Mouse (Mus musculus) midbrain, embryonic 14.5 days (tissue): Measurements from ENCODE around the gene Nrip2. TPM values are rescaled to one million over a fixed set of nuclear protein-coding genes. Genes with fewer than 3 reads are reported as not detected.

Experiments used
- ATAC-seq: fragments of 200-750 bp; cut with Nextera tagmentation; 2 replicates; pipeline ENCODE4 v1.8.0; 2017; ENCODE audit warnings: moderate number of reproducible peaks, moderate library complexity; ENCODE audit not compliant: low FRiP score, low TSS enrichment
- DNase-seq: peaks from one replicate; pipeline ENCODE4 v3.0.0-alpha.2; 2015
- H3K27ac ChIP-seq: fragments of 300-500 bp; sonication (generic); replicated peaks from 2 replicates; pipeline ENCODE4 v1.5.1; 2014; ENCODE audit warnings: mild to moderate bottlenecking, low read depth, low read length, moderate library complexity
- H3K27me3 ChIP-seq: fragments of 300-500 bp; sonication (generic); 2 replicates; pipeline ENCODE4 v1.6.1; 2014; ENCODE audit warnings: low read length, control low read depth, mixed read lengths; ENCODE audit not compliant: control insufficient read depth, insufficient read depth
- H3K36me3 ChIP-seq: fragments of 300-500 bp; sonication (generic); 2 replicates; pipeline ENCODE4 v1.6.1; 2014; ENCODE audit warnings: low read length, control low read depth; ENCODE audit not compliant: control insufficient read depth, insufficient read depth
- H3K4me1 ChIP-seq: fragments of 300-500 bp; sonication (generic); 2 replicates; pipeline ENCODE4 v1.6.1; 2014; ENCODE audit warnings: mild to moderate bottlenecking, antibody characterized with exemption, low read length, control low read depth; ENCODE audit not compliant: control insufficient read depth, insufficient read depth
- H3K4me2 ChIP-seq: fragments of 300-500 bp; sonication (generic); 2 replicates; pipeline ENCODE4 v1.6.1; 2014; ENCODE audit warnings: mild to moderate bottlenecking, low read length, moderate library complexity
- H3K4me3 ChIP-seq: fragments of 300-500 bp; sonication (generic); replicated peaks from 2 replicates; pipeline ENCODE4 v1.5.1; 2014; ENCODE audit warnings: low read depth, low read length
- H3K9ac ChIP-seq: fragments of 300-500 bp; sonication (generic); replicated peaks from 2 replicates; pipeline ENCODE4 v1.6.1; 2014; ENCODE audit warnings: mild to moderate bottlenecking, low read length, moderate library complexity
- H3K9me3 ChIP-seq: fragments of 300-500 bp; sonication (generic); 2 replicates; pipeline ENCODE4 v1.6.1; 2016; ENCODE audit warnings: low read length, control low read depth, mixed read lengths; ENCODE audit not compliant: control insufficient read depth
- WGBS: fragments of 180-500 bp; shearing (Covaris S2); extraction: QIAGEN DNeasy Blood & Tissue Kit; methylation state at CpG from one replicate; pipeline ENCODE4 v1.1.7; 2014; 5-methylcytosine and 5-hydroxymethylcytosine counted together
- polyA plus RNA-seq: library from polyadenylated mRNA; unstranded; fragments of >200 nt; fragmentation: Nextera tagmentation; extraction: Ambion mirVana; gene quantifications from 2 replicates; pipeline ENCODE4 v1.2.1, GENCODE M21; 2014

The Nrip2 gene
- polyA plus RNA-seq, 1 experiment from 2014 or later: 10.1 TPM

DNA sequence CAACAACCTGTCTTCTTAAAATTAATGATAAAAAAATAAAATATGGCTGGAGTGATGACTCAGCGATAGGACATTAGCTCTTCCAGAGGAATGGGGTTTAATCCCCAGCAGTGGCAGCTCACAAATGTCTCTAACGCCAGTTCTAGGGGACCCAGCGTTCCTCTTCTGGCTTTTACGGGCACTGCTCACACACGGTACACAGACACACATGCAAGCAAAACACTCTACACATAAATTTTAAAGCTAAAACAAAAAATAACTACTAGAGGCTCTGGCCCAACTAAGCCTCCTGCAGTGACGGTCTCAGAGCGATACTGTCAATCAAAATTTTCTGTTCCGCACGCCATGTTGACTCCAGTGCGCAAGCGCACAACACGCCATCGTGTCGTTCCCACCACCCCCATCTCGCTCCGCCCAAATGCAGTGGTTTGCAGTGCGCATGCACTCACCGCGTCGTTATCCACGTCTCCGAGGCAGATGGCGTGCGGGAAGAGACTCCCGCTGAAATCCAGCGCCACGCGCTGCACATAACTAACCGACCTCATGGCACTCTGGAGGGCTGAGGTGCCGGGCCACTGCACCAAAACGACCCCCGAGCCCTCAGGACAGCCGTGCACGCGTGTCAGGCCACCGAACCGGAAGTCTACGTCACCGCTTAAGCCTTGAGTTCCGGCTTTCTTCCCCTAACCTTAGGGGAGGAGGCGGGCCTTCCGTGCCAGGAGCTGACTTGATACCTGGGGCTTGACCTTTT, 25.3 kb downstream of the Nrip2 start, which contains the start of gene Itfg2:
Gene Itfg2 (minus strand): TSS at position 663 of the 751 bp plus-strand sequence.
- ATAC-seq: peak; percentile 94
- under 1% methylated on average over 42 of the region's 42 CpGs for WGBS
- peak within 1 kb of the TSS; percentile 78 for H3K9ac ChIP-seq
- peak within 1 kb of the TSS; percentile 99 for H3K27ac ChIP-seq
- DNase-seq: peak; percentile 98
- no peaks in the 10 kb centered on the region for H3K9me3 ChIP-seq
- H3K27me3 ChIP-seq: no peaks in the 10 kb centered on the region
- peak within 1 kb of the TSS; percentile 61 for H3K4me3 ChIP-seq
- H3K4me2 ChIP-seq: peak within 1 kb of the TSS; percentile 61
- peaks cover 11% of the 10 kb centered on the region for H3K36me3 ChIP-seq
- H3K4me1 ChIP-seq: peaks cover 4% of the 10 kb centered on the region; the same call in 1 of the 2 replicates

DNA sequence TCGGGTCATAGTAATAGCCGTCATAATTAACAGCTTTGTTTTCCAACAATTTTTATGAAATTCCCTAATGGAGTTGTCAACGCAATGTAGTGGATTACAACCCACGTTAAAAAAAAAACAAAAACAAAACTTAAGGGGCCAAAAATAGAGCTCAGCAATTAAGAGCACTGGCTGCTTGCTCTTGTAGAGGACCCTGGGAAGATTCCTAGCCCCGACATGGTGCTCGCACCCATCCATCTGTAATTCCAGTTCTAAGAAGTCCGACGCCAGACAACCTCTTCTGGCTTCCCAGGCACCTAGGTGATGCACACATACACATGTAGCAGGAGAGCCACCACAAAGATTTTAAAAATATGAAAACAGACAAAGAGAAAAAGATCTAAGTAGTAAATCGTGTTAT, 25.9 kb downstream of the Nrip2 start:
- H3K4me2 ChIP-seq: peak overlapping the region; percentile 61
- WGBS: 17% methylated on average over 9 of the region's 9 CpGs

DNA sequence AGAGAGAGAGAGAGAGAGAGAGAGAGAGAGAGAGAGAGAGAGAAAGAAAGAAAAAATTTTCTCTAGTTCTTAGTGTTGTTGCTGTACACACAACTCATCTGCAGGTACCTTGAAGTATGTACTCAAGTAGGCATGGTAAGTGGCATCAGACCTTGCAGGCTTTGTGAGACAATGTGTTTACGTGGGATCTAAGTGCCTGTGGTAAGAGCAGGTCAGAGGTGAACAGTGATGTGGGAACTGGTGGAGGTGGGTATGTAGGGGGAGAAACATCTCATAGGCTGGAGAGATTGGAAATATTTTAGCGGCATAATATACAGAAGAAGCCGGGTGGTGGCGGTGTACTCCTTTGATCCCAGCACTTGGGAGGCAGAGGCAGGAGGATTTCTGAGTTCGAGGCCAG, 28.5 kb downstream of the Nrip2 start:
- peaks cover 38% of the 10 kb centered on the region for H3K36me3 ChIP-seq
- H3K4me2 ChIP-seq: no peak overlapping the region
- 96% methylated on average over 5 of the region's 5 CpGs for WGBS
- no peak overlapping the region for H3K27ac ChIP-seq
- no peaks in the 10 kb centered on the region for H3K27me3 ChIP-seq
- no peak for DNase-seq
- ATAC-seq: no peak
- H3K9ac ChIP-seq: no peak overlapping the region
- no peaks in the 10 kb centered on the region for H3K9me3 ChIP-seq
- no peak overlapping the region for H3K4me3 ChIP-seq
- H3K4me1 ChIP-seq: peaks cover 4% of the 10 kb centered on the region; the same call in 1 of the 2 replicates

More for the DNA sequence above, 25.9 kb downstream of the Nrip2 start:
- Histone ChIP-seq H3K4me1 (peaks cover 4% of the 10 kb centered on the region; the same call in 1 of the 2 replicates), H3K27me3 (no peaks in the 10 kb centered on the region), H3K9ac (peak overlapping the region; percentile 78), H3K27ac (peak overlapping the region; percentile 99), H3K4me3 (peak overlapping the region; percentile 61), H3K9me3 (no peaks in the 10 kb centered on the region), H3K36me3 (peaks cover 14% of the 10 kb centered on the region)
- ATAC-seq: no peak
- no peak for DNase-seq

DNA sequence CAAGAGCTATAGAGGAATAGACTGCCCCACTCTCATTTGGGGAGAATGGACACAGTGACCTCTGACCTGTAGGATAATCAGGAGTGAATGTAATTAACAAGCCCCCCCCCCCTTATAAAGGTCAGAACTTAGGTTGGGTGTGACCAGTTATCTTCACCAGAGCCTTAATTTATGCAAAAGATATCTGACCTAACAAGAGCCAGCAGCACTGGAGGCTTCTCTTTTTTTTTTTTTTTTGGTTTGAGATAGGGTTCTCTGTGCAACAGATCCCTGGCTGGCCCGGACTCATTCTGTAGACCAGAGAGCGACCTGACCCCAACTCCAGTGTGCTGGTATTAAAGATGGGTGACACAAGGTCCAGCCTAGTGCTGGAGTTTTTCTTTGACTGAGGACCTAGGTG, 30.2 kb downstream of the Nrip2 start:
- DNase-seq (no peak), ATAC-seq (no peak)
- Histone ChIP-seq H3K4me1 (no peaks in the 10 kb centered on the region), H3K27ac (no peak overlapping the region), H3K9ac (no peak overlapping the region), H3K4me3 (no peak overlapping the region), H3K27me3 (no peaks in the 10 kb centered on the region), H3K9me3 (no peaks in the 10 kb centered on the region), H3K36me3 (peaks cover 55% of the 10 kb centered on the region), H3K4me2 (no peak overlapping the region)
- 100% methylated on average over 2 of the region's 2 CpGs for WGBS

DNA sequence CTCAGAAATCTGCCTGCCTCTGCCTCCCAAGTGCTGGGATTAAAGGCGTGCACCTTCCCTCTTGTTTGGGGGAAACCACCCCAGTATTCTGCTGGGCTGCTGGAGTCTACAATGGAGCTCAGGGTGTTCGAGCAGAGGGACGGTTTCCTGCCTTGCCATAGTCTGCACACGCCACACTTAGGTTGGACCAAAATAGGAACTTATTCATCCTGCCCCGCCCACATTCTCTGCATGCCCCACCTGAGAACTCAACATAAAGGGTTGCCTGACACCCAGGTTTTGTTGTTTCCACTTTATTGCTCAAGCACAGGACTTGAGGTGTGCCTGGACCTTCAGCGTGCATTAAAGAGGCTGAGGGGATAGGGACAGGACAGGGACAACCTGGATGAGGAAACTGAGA, 30.7 kb downstream of the Nrip2 start:
- no peaks in the 10 kb centered on the region for H3K4me1 ChIP-seq
- H3K27ac ChIP-seq: no peak overlapping the region
- WGBS: 97% methylated on average over 6 of the region's 6 CpGs
- no peak overlapping the region for H3K4me3 ChIP-seq
- H3K36me3 ChIP-seq: peaks cover 60% of the 10 kb centered on the region
- H3K4me2 ChIP-seq: no peak overlapping the region
- no peaks in the 10 kb centered on the region for H3K27me3 ChIP-seq
- DNase-seq (no peak), ATAC-seq (no peak)
- H3K9ac ChIP-seq: no peak overlapping the region
- H3K9me3 ChIP-seq: no peaks in the 10 kb centered on the region

DNA sequence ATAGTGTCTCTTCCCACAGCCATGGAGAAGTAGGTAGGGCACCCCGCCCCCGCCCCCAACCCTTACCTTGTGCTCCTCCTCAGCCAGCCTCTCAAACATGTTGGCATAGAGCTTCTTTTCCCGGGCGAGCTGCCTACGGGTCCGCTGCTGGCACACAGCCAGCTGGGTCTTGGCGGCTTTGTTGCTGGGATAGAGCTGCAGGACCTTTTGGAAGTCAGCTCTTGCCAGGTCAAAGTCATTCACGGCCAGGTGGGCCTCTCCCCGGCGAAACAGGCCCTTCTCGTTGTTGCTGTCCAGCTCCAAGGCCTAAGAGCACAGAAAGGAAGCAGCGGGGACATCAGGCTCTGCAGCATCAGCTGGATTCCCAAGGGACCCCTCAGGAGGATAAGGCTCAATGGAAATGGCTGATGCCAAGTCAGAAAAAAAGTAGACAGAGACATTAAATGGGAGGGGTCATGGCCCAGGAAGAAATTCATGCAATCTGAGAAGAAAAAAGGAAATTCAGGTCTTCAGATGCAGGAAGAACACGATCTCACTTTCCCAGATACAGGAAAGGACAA, 33.3 kb downstream of the Nrip2 start:
- Histone ChIP-seq H3K9ac (no peak overlapping the region), H3K4me2 (no peak overlapping the region), H3K27me3 (no peaks in the 10 kb centered on the region), H3K9me3 (no peaks in the 10 kb centered on the region), H3K36me3 (peaks cover 78% of the 10 kb centered on the region), H3K4me3 (no peak overlapping the region), H3K4me1 (peaks cover 11% of the 10 kb centered on the region), H3K27ac (no peak overlapping the region)
- 83% methylated on average over 13 of the region's 13 CpGs for WGBS
- ATAC-seq: no peak
- peak; percentile 30 for DNase-seq

DNA sequence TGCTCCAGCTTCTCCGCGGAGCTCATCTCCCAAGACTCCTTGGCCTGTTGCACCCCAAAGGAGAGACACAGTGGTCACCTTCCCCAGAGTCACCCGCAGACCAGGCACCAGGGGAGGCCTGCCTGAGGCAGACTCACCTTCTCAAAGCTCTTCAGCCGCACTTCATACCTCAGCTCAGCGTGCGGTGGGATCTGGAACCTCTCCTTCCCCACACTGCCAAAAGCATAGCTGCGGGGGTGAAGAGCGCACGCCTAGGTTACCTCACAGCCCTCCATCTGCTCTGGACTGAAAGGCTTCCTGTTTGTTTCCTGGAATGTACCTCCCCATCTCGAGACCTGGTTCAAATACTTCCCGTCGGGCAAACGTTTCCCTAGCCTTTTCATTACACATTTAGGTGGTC, 34.5 kb downstream of the Nrip2 start:
- DNase-seq (no peak), ATAC-seq (no peak)
- H3K4me1 ChIP-seq: peaks cover 11% of the 10 kb centered on the region
- 95% methylated on average over 13 of the region's 13 CpGs for WGBS
- H3K9me3 ChIP-seq: no peaks in the 10 kb centered on the region
- no peaks in the 10 kb centered on the region for H3K27me3 ChIP-seq
- H3K36me3 ChIP-seq: peaks cover 74% of the 10 kb centered on the region
- H3K4me3 ChIP-seq: no peak overlapping the region
- H3K27ac ChIP-seq: no peak overlapping the region
- H3K9ac ChIP-seq: no peak overlapping the region
- no peak overlapping the region for H3K4me2 ChIP-seq

DNA sequence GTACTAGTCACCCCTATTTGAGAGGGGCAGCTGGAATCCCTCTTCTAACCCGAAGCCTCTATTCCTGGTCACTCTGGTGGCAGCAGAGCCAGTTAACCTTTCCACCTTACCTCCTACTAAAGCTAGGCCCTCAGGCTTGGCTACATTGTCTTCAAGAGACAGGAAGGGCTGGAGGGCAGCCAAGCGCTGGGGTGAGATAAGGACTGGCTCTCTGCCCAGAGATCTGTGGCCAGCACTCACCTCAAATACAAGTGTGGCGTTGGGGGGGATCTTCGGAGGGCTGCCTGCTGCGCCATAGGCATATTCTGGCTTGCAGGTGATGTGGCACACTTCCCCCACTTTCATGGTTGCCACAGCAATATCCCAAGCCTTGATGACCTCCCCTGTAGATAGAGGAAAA, 36.4 kb downstream of the Nrip2 start:
- no peak overlapping the region for H3K4me3 ChIP-seq
- H3K27me3 ChIP-seq: no peaks in the 10 kb centered on the region
- ATAC-seq (no peak), DNase-seq (no peak)
- no peaks in the 10 kb centered on the region for H3K9me3 ChIP-seq
- H3K9ac ChIP-seq: no peak overlapping the region
- no peak overlapping the region for H3K27ac ChIP-seq
- peaks cover 11% of the 10 kb centered on the region for H3K4me1 ChIP-seq
- peaks cover 59% of the 10 kb centered on the region for H3K36me3 ChIP-seq
- no peak overlapping the region for H3K4me2 ChIP-seq
- WGBS: 90% methylated on average over 5 of the region's 5 CpGs
